Mouse (Mus musculus) leukemia stem cell, adult 10-12 weeks (primary cell): ENCODE data around the gene Pck1. TPM values are rescaled to one million over a fixed set of nuclear protein-coding genes. Genes with fewer than 3 reads are reported as not detected.

ENCODE experiments used
- polyA plus RNA-seq: library from polyadenylated mRNA; stranded (reverse); fragments of >175 nt; gene quantifications from 2 replicates; pipeline ENCODE4 v1.2.3, GENCODE M21; 2012; ENCODE audit warnings: low replicate concordance

The Pck1 gene
- not detected in 2 replicates for polyA plus RNA-seq

GRCm38 (mm10) chr2:173152436-173153151 is at the start of gene Pck1:
Pck1 (plus strand) TSS chr2:173153048.

GRCm38 (mm10) chr2:173119023-173119944 is 33.6 kb upstream of the Pck1 start, which contains the start of gene Ctcfl:
Ctcfl (minus strand) TSS chr2:173119525.

Other genes with a start within 250 kb of the Pck1 start
- gene Bmp7, start 212.7 kb upstream of the Pck1 start, polyA plus RNA-seq: 0.18 and 1.8 TPM in 2 replicates
- 0.10 TPM in 1 of 2 replicates, not detected in the other for gene Spo11, start 175.3 kb upstream of the Pck1 start, polyA plus RNA-seq
- gene Rae1, start 152.9 kb upstream of the Pck1 start, polyA plus RNA-seq: 43.8 and 49.7 TPM in 2 replicates
- 710 and 1,488 TPM in 2 replicates for gene Rbm38, start 132.6 kb upstream of the Pck1 start, polyA plus RNA-seq
- gene Ctcfl, start 33.5 kb upstream of the Pck1 start, polyA plus RNA-seq: not detected in 2 replicates
- gene Zbp1, start 65.9 kb downstream of the Pck1 start, polyA plus RNA-seq: 1.6 and 3.8 TPM in 2 replicates
- 12.8 and 28.9 TPM in 2 replicates for gene Pmepa1, start 123.5 kb downstream of the Pck1 start, polyA plus RNA-seq